Mouse (Mus musculus): ENCODE data around the gene Zfp39.

Gene Zfp39

DNA sequence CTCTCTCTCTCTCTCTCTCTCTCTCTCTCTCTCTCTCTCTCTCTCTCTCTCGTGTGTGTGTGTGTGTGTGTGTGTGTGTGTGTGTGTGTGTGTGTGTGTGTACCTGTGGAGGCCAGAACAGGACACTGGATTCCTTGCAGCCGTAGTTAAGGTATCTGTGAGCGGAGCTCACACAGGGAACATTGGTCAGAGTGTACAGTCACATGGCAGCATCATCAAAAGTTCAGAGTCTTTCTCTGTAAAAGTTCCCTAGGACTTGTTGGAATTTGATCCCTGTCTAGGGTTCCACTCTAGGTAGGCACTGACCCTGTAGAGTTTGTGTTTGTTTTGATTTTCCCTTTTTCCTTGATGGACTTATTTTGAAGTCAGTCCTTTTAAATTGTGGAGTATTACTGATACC, 22.6 kb upstream of the Zfp39 start:
- intact Hi-C loops (cut with DNase I): no loop called here

DNA sequence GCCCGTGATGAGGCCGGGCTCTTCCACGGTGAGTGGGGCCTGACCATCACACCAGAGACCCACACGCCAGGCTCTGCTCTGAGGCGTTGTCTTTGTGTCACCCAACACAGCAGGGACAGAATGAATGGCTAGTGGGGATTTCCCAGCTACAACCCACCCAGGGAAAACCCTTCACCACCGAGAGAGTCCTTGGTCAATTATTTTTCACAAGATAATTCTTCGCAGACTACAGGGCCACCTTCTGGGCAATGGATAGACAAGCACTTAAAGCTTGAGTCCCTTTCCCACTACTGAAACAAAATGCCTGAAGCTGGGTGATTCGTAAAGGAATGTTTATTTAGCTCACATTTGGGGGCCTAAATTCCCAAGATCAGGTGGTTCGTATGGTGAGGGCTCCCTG, 18.4 kb upstream of the Zfp39 start:
- intact Hi-C loops (cut with DNase I): no loop called here

DNA sequence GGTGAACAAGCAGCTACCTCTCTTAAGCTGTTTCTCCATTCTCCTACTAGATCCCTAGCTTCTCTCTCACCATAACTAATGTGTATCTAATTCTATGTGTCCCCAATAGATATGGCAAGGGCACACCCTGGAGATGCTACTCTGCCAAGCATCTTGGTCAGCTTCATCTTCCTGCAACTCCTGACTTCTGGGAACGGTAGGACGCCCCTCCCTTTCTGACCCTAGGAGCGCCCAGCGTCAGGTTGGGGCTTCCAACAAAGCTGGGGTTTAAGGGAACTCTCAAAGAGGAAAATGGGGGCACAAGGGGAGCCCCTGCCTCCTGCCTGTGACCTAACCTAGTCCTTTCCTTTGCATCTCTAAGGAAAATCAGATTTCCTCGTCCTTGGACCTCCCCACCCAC, 14.7 kb upstream of the Zfp39 start:
- intact Hi-C loops (cut with DNase I): no loop called here

DNA sequence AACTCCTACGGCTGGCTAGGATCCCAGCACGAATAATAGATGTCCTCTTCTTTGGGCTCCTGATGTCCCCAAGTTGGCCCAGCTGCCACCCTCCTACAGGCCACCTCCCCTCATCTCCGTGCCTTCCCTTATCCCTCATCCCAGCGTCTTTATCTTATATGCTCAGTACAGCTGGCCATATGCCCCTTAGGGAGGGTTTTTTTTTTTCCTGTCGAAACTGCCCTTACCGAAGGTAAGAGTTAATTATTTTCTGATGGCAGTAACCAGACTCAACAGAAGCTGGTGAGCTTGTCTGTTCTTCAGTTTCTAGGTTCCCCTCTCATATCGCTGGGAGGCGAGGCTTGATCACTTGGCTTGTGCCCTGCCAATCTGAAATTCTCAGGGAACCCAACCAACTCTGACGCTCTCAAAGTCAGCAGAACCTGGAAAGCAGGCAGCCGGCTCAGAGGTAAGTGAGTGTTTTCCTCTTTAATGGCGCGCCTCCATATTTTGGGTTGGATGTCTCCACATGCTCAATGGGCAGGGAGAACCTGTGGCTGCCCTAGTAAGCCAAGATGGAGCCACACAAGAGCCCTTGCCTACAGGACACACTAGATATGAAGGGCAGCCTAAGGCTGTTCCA, 13.8 kb upstream of the Zfp39 start, which contains the start of gene Btnl10:
Btnl10 (plus strand) TSS at position 164 of the 622 bp plus-strand sequence.
- intact Hi-C loops (cut with DNase I): no loop called here

DNA sequence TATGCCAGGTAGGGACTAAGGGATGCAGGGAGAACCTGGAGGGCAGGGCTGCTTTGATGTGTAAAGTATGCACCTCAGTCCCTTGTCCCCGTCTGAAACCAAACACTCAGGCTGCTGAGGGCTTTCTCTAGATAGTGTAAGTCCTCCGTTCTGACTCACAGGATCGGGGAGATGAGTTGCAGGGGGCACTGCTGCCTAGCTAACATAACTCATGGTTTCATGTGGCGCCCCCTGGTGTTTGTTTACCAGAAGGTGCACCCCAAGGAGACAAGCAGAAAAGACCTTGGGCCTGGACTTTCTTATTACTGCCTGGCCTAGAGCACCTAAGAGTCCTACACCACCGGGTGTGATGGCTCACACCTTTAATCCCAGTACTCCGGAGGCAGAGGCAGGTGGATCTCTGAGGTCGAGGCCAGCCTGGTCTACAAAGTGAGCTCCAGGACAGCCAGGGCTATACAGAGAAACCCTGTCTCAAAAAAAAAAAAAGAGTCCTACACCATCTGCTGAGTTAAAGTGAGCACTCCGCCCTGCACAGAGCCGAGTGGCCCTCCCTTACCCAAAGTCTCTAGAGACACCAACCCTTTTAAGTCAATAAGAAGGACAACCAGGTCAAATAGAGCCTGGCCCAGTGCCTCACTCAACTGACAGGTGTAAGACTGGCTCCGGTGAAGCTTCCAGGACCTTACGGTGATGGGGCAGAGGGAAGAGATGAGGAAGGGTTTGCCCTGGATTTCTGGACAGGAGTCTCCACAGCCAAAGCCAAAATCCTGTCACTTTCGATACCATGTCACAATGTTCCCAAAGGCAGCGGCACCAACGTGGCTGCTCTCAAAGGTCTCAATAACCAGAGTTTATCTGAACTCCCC, 13.1 kb upstream of the Zfp39 start:
- intact Hi-C loops (cut with DNase I): no loop called here

DNA sequence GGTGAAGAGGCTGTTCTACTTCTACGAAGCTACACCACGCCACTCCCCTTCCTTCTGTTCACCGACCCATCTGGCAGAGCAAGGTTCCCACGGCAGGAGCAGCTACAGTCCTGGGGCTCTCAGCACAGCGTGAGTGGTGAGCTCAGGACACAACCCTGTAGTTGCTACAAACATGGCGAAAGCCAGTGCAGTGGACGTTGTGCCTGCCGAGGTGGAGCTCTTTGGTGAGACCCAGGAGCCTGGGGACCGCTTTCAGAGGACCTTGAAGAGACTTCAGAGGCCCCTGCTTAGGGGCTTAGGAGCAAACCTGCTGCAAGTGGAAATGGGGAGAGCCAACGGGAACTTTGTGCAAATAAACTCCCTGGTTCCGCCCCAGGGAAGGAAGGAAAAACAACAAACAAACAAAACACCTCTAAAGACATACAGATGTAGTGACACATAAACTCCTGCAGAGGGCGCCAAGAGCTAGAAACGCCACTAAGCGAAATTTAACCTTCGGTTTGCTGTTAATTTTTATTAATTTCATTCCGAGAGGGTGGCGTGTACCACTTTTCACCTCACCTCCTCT, 10.5 kb upstream of the Zfp39 start:
- intact Hi-C loops (cut with DNase I): no loop called here

DNA sequence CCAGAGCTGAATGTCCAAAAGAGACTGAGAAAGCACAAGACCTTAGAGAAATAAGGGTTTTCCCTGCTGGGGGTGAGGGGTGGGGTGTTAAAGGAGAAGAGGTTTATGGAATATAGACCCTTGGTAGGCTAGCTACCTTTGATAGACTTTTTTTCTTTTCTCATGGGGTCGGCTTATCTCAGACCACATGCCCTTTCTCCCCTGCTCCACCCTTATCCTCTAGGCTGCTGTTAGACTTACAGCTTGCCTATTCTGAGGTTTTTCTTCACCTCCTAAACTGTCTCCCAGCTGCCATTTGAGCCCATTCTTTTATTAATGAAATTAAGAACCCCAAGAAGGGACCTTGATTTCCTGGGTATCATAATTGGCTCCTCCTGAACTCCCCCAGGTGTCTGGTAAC, 9.8 kb upstream of the Zfp39 start:
- intact Hi-C loops (cut with DNase I): no loop called here

DNA sequence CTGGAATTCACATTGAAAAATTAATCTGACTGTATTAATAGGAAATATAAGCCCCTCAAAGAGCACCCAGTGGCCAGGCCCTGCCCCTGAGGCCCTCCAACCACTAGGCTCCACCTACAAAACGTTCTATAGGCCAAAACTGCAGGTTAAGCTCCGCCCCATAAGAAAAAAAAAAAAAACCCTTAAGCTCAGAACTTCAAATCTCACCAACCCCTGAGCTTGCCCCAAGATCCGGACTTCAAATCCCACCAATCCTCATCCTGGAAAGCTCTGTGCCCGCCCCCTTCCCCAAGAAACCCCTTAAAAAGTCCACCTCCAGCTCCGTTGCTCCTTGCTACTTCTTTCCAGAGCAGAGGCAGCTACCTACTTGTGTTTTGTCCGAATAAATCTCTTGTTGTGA, 813 bp upstream of the Zfp39 start:
- intact Hi-C loops (cut with DNase I): no loop called here

DNA sequence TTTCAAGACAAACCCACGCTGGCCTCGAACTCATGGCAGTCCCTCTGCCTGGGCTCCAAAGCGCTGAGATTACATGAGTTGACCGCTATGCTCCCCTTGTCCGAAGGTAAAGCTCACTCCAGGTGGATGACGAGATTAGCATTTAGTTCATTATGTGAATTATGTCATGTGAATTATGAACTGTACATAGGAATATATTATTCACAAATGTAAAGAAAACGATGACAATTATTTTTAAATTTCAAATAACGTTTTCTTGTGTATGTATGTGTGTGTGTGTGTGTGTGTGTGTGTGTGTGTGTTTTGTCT, 339 bp upstream of the Zfp39 start:
- intact Hi-C loops (cut with DNase I): no loop called here

DNA sequence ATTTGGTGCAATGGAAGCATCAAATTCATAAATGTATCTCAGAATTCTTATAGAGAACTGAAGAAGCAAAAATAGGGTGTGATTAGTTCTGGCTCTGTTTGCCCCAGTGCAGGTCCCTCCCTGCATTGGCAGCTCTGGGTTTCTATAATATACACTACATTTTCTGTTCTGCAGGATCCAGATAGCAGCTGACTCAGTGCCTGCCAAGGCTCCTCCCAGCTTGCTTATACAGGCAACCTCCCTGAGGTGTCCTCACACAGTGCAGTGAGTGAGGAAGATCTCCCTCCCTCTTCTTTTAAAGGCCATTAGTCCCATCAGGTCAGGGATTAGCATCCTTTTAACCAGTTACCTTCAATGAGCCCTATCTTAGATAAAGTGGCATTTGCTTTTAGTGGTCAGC, 2.9 kb downstream of the Zfp39 start:
- intact Hi-C loops (cut with DNase I): no loop called here

DNA sequence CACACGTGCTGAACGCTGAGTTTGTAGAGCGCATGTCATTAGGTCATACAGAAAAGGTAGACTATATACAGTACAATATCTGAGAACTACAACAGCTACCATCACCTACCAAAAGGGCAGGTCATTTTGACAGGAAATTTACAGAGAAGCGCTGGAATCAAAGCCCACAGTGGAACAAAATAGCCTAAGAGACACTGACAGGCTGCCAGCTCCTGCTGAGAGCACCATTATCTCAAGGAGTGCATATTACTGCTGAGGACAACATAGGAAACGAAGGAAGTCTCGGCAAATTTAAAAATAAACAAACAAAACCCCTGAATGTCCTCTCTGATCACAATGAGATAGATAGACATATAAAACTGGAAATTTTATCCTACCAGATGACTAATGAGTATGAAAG, 6.5 kb downstream of the Zfp39 start:
- intact Hi-C loops (cut with DNase I): no loop called here

DNA sequence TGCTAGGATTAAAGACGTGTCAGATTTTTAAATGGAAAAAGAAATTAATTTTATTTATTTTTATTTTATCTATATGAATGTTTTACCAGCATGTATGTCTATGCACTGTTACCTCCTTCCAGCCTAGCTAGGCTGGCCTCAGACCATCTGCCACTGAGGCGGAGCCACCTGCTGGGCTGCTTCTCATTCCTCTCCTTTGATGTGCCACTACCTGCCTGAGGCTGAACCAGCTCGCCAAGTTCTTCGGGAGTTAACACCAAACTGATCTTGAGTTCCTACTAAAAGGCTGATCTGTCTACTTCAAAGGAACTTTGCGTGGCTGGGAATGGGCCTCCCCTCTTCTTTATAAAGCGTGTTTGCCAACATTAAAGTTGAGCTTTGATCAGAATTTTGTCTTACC, 9.6 kb downstream of the Zfp39 start:
- intact Hi-C loops (cut with DNase I): no loop called here

DNA sequence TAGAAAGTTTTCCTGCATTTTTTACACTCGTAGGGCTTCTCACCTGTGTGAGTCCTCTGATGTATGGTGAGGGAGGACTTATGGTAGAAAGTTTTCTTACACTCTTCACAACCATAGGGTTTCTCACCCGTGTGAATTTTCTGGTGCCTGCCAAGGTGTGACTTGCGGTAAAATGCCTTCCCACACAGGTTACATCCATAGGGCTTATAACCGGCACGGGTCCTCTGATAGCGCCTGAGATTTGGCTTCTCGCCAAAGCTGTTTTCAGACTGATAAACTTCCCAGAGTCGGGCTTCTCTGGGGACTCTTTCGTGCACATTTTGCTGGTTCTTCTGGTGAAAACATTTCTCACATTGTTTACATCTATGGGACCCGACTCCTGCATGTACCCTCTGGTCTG, 13.5 kb downstream of the Zfp39 start:
- intact Hi-C loops (cut with DNase I): no loop called here

DNA sequence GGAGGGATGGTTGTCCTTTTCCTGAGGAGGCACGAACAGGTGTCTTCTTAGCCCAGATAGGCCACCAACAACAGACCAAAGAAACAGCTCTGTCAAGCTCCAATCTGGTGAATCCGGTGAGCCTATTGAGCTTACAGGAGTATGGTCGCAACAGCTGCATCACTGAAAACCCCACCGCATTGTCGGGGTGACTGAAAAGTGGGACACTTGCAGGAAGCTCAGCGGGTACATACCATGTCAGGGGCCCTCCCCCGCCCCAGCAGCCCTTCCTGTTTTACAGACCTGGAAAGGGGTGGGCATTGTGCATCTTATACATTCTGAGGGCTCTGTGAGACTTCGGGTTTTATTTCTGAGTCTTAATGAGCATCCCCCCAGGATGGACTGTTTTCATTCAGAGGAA, 20.3 kb downstream of the Zfp39 start:
- intact Hi-C loops (cut with DNase I): no loop called here

DNA sequence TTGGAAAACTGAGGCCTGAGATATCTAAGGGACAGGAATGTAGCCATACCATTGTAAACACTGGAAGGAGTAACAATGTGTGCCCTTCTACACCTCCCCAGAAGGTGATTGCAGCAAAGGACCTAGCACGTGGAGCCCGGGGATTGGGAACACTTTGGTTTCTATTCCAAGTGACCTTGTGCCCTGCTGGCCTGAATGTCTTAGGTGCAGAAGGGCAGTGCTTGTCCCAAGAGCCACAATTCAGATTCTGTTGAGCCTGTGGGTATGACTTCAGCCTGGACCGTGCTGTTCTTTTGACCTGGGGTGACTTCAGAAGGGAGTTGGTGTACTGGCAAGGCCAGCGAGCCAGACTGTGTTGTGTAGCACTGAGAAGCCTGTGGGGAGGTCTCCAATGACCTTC, 33.1 kb downstream of the Zfp39 start:
- intact Hi-C loops (cut with DNase I): no loop called here

DNA sequence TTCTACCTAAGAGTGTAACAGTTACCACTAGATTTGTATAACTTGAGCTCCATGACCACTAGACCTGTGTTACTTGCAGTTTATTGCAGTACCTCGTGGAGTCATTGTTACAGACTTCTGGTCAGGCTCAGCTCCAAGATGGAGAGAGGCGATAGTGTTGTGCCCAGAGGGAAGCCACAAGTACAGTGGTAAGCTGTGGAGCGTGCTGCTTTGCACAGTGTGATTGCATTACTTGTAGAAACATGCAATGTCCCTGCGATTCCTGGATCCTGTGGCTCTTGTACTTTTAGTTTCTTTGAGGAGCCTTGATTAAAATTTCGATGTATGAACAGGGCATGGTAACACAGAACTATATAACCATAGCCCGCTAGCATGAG, 36.1 kb downstream of the Zfp39 start:
- intact Hi-C loops (cut with DNase I): no loop called here

DNA sequence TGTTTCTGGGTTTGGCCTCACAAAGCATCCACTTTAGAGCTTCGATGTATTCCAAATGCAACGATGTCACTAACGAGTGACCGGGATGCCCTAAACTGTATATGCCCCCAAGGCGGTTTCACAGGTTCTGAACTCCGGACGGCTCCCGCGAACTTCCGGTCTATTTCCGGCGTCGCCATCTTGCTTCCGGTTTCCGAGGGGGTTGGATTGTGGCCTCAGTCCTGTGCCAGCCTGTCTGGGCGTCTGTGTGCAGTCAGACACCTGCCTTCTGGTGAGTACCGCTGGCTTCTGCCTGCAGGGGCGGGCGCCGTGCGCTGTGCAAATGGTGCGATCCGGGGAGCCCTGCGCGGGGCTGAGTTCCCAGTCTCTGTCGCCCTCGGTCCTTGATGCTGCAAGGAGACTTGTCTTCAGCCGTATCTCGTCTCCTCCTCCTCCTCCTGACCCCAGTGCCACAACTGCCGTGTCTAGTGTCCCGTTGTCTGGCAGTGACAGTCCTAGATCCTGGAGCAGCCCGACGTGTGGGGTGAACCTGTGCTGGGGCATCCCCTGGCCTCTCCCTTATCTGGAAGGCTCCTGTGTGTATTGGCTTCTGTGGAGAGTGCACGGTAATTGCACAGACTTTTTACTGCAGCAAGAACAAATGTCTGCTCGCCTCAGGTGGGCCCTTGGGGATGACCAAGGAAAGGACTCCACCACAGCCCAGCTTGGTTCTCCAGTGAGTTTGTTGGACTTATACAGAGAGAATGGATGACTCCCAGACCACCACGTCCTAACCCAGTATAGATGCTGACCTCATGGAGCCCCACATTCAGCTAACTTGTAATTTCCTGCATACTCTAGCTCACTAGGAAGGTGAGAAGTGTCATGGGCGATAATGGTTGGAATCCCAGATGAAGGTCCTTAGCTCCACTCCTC, 36.7 kb downstream of the Zfp39 start, which contains the start of gene 2810021J22Rik:
2810021J22Rik (plus strand) TSS at position 178 of the 915 bp plus-strand sequence.
- intact Hi-C loops (cut with DNase I): no loop called here

DNA sequence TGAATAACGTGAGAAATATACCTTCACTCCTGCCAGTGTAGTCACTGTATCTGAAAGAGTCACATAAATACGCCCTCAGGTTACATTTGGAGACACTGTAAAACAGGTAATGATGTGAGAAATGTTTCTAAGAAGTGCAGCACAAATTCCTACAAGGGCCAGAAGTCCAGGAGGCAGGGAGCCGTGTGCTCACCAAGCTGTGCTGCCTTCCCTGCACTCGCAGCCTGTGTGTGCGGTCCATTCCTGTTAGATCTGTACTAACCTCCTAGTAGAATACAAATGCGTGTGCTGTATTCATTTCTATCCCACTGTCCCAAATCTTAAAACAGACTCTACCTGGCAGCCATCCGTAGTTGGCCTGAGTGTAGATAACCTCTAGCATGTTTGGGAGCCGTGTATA, 43.3 kb downstream of the Zfp39 start:
- intact Hi-C loops (cut with DNase I): no loop called here

DNA sequence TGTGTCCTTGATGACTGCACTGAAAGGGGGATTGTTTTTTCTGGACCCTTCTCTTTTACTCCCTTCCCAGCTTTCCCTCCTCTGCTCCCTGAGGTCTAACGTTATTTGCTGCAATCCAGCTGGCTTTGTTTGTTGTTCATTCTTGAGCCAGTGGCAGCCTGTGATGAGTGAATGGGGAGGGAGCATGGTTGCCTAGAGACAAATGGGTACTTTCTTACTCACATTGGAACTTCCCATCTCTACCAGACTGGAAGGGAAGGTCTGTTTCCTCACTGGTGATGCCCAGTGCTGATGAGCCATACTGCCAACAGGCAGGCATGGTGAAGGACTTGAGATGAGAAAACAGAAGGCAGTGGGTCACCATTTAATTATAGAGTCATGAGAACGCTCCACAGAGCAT, 54.3 kb downstream of the Zfp39 start:
- intact Hi-C loops (cut with DNase I): no loop called here

DNA sequence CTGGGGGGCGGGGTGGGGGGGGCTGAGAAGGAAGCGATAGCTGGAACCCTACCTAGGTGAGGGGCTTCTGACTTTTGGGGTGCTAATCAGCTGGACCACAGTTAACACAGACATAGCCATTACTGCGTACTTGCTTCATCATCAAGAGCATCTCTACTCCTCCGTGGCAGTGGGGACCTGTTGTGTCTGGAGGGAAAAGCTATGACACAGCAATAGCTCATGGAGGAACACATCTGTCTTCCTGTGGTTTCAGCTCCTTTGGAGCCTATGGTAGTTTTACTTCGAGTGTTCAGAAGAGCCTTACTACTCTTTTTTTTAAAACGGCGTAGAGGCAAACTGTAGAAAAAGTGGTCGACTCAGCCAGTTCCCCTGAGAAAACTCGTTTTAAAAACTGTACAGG, 56.4 kb downstream of the Zfp39 start:
- intact Hi-C loops (cut with DNase I): no loop called here

DNA sequence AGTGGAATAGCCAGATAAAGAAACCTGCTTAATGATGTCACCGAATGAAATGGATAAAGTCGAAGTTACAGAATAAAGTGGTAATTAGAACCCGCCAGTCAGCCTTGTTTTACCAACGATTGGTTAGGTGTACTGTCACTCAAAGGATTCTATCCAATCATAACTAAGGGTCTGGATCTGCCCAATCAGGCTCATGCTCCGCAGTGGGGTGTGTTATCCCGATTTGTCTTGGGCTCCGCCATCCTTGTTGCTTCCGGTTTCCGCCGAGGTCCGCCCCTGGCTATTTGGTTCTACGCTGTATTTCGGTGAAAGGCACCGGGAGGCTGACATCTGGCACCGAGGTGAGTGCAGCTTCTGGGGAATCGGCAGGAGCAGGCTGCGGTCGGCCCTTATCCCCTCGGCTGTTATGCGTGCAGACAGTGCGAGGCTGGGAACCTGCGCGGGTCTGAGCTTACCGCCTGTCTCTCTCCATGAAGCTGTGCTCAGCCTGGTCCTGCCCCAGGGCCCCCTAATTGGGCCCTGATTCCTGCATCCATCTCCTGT, 57.0 kb downstream of the Zfp39 start, which contains the start of gene Gm12258:
Gm12258 (plus strand) TSS at position 240 of the 543 bp plus-strand sequence.
- intact Hi-C loops (cut with DNase I): no loop called here

All from adrenal gland (tissue).